Mouse (Mus musculus) C2C12 (cell line): Measurements from ENCODE around the gene Exoc4. TPM values are rescaled to one million over a fixed set of nuclear protein-coding genes. Genes with fewer than 3 reads are reported as not detected.

Experiments
- H3K27me3 ChIP-seq: one replicate; pipeline ENCODE4 v1.6.1; 2011; ENCODE audit not compliant: control insufficient read depth, insufficient read depth, insufficient read length
- H3K36me3 ChIP-seq: one replicate; pipeline ENCODE4 v1.6.1; 2011; ENCODE audit not compliant: control insufficient read depth, insufficient read depth
- H3K4me3 ChIP-seq: one replicate; pipeline ENCODE4 v1.5.1; 2011; ENCODE audit warnings: mild to moderate bottlenecking, control low read depth; ENCODE audit not compliant: poor library complexity, insufficient read depth, severe bottlenecking
- H3K79me2 ChIP-seq: one replicate; pipeline ENCODE4 v1.6.1; 2011; ENCODE audit not compliant: control insufficient read depth, insufficient read depth
- H3K79me3 ChIP-seq: one replicate; pipeline ENCODE4 v1.6.1; 2011; ENCODE audit warnings: low read depth, control low read depth
- H3ac ChIP-seq: one replicate; pipeline ENCODE3; 2011; ENCODE audit warnings: low read depth; ENCODE audit not compliant: control insufficient read depth, insufficient read length
- CEBPB ChIP-seq: IDR thresholded peaks from one replicate; pipeline ENCODE4 v1.6.1; 2011; ENCODE audit warnings: low read depth, mild to moderate bottlenecking, control low read depth, moderate library complexity
- CTCF ChIP-seq: IDR thresholded peaks from one replicate; pipeline ENCODE4 v1.5.1; 2011; ENCODE audit not compliant: control insufficient read depth, insufficient read depth, insufficient read length
- FOSL1 ChIP-seq: IDR thresholded peaks from one replicate; pipeline ENCODE4 v1.8.0; 2011; ENCODE audit warnings: mild to moderate bottlenecking, low read length; ENCODE audit not compliant: poor library complexity, insufficient read depth, severe bottlenecking
- MAX ChIP-seq: IDR thresholded peaks from one replicate; pipeline ENCODE4 v1.6.1; 2011; ENCODE audit warnings: mild to moderate bottlenecking, control low read depth
- MYOD1 ChIP-seq: IDR thresholded peaks from one replicate; pipeline ENCODE4 v1.6.1; 2011; ENCODE audit warnings: low read depth; ENCODE audit not compliant: control insufficient read depth, insufficient read length
- MYOG ChIP-seq: IDR thresholded peaks from one replicate; pipeline ENCODE4 v1.6.1; 2011; ENCODE audit not compliant: control insufficient read depth, insufficient read length; ENCODE audit errors: extremely low read depth
- USF1 ChIP-seq: IDR thresholded peaks from one replicate; pipeline ENCODE4 v1.6.1; 2011; ENCODE audit warnings: low read depth, mild to moderate bottlenecking, control low read depth, moderate library complexity
- polyA plus RNA-seq: library from polyadenylated mRNA; unstranded; fragments of >200 nt; fragmentation: generic; extraction: Trizol; gene quantifications from one replicate; pipeline ENCODE4 v1.2.1, GENCODE M21; 2012; ENCODE audit warnings: missing spikeins

The Exoc4 gene
- polyA plus RNA-seq, 1 experiment, result 20.6 TPM

DNA sequence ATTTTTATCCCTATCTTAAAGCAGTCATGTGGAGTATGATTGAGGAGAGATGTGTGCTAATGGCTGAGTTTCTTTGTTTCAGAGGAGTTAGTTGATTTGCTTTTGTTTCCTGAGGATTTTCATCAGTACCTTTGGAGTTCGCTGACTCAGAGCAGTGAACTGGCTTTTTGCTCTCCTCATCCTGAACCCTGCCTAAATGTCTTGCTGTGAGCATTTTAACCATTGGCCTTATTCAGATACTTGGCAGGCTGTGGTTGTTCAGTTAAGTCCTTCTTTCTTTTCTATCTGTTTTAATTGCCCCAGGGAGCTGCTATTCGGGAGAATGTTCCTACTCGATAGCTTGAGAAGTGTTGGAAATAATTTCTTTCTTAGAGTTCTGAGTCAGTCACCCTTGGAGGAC is 133.3 kb downstream of the Exoc4 start:
- Histone ChIP-seq H3K36me3 (no peaks in the 10 kb centered on the region), H3K4me3 (no peak overlapping the region), H3K79me3 (peaks cover 3% of the 10 kb centered on the region), H3K79me2 (no peaks in the 10 kb centered on the region), H3K27me3 (no peaks in the 10 kb centered on the region), H3ac (no peak overlapping the region)
- TF ChIP-seq MAX, result no peak
- TF ChIP-seq FOSL1, result no peak
- TF ChIP-seq MYOD1, result no peak
- TF ChIP-seq CTCF, result no peak
- TF ChIP-seq CEBPB, result no peak
- no peak for TF ChIP-seq USF1
- TF ChIP-seq MYOG, result no peak

DNA sequence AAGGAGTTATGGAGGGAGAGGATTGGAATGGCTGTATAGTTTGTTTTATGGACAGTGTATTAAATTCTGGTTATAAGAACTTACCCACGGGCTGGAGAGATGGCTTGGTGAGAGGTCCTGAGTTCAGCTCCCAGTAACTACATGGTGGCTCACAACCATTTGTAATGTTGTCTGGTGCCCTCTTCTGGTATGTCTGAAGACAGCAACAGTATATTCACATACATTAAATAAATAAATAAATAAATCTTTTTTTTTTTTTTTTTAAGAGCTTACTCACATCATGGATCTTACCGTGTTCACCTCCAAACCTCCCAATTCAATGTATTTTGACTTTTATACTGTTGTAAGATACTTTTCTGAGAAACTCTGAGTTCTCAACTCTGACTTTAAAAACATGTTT is 143.1 kb downstream of the Exoc4 start:
- Histone ChIP-seq H3K79me2 (no peaks in the 10 kb centered on the region), H3K4me3 (no peak overlapping the region), H3ac (no peak overlapping the region), H3K79me3 (no peaks in the 10 kb centered on the region), H3K27me3 (no peaks in the 10 kb centered on the region), H3K36me3 (no peaks in the 10 kb centered on the region)
- TF ChIP-seq USF1 (no peak), MAX (no peak), MYOD1 (no peak), CTCF (no peak), MYOG (no peak), CEBPB (no peak), FOSL1 (no peak)

DNA sequence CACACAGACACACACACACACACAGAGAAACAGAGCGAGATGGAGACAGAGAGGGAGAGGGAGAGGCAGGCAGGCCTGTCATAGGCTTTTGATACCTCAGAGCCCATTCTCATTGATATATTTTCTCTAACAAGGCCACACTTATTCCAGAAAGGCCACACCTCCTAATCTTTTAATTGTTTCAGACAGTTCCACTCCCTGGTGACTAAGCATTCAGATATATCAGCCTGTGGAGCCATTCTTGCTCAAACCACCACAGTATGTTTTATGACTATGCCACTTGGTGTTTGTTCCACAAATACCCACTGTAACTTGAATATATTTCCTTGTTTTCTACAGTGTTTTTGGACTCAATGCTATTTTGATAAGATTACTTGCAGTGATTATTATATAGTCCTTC is 150.6 kb downstream of the Exoc4 start:
- no peaks in the 10 kb centered on the region for H3K27me3 ChIP-seq
- no peaks in the 10 kb centered on the region for H3K79me2 ChIP-seq
- no peaks in the 10 kb centered on the region for H3K79me3 ChIP-seq
- no peak overlapping the region for H3K4me3 ChIP-seq
- H3K36me3 ChIP-seq, result no peaks in the 10 kb centered on the region
- no peak overlapping the region for H3ac ChIP-seq
- TF ChIP-seq MYOD1 (no peak), FOSL1 (no peak), USF1 (no peak), CEBPB (no peak), CTCF (no peak), MYOG (no peak), MAX (no peak)

DNA sequence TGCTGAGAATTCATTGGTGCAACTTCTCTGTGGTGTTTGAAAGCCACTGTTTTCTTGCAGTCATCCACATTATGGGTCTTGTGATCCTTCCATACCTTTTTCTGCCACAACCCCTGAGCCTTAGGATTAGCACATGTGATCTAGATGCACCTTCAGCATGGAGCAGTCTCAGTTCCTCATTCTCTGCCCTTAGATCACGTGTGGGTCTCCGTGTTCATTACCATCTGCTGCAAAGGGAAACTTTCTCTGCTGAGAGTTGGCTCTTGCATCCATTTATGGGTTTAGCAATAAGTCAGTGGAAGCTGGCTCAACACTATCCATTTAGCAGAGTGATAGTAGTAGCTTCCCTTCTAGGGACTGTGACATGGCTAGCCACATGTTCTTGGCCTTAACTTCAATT is 152.3 kb downstream of the Exoc4 start:
- Histone ChIP-seq H3K4me3 (no peak overlapping the region), H3K36me3 (no peaks in the 10 kb centered on the region), H3K79me2 (no peaks in the 10 kb centered on the region), H3ac (no peak overlapping the region), H3K79me3 (no peaks in the 10 kb centered on the region), H3K27me3 (no peaks in the 10 kb centered on the region)
- TF ChIP-seq MYOG, result no peak
- TF ChIP-seq MYOD1, result no peak
- TF ChIP-seq MAX, result no peak
- no peak for TF ChIP-seq CEBPB
- no peak for TF ChIP-seq FOSL1
- no peak for TF ChIP-seq USF1
- no peak for TF ChIP-seq CTCF

DNA sequence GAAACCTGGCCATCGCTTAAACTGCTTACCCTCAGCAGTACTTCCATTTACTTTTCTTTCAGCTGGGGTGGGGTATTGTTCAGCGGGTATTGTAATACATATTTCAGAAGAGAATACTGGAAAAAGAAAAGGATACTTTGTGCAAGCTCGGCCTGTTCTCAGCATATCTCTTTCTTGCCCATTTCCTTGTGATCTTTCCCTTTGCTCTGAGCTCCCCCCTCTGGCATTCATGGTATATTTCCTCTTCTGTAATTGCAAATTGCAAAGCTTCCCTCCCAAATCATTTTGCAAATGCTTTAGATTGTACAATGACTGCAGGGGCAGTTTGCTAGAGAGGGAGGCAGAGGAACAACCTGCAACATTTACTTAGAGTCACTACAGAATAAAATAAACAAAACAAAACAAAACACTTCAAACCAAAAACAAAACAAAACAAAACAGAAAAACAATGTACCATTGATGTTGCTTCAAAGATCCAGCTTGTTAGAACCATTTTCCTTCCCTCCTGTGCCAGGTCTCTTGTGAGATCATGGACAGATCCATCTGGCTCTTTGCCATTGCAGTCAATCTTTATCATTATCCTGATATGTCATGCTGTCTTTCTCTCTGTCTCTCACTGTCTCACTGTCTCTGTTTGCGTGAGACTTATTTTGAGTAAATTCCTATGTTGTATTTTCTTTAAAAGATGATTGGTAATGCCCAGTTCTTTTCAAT is 156.8 kb downstream of the Exoc4 start:
- no peak overlapping the region for H3ac ChIP-seq
- TF ChIP-seq MYOG (no peak), USF1 (no peak), MYOD1 (no peak), CEBPB (no peak), CTCF (no peak), FOSL1 (no peak), MAX (no peak)
- H3K27me3 ChIP-seq, result no peaks in the 10 kb centered on the region
- H3K79me3 ChIP-seq, result no peaks in the 10 kb centered on the region
- no peaks in the 10 kb centered on the region for H3K79me2 ChIP-seq
- H3K36me3 ChIP-seq, result no peaks in the 10 kb centered on the region
- H3K4me3 ChIP-seq, result no peak overlapping the region
